Mouse (Mus musculus) cortical plate, adult 2 months (tissue): ENCODE results near the gene Sult1c2.
"Not testable (repeated sequence)": the region's sequence is repeated elsewhere in the genome, so short reads cannot be mapped to it uniquely, and the experiment has no call there.

Experiments used
- CTCF ChIP-seq: fragments of 200-500 bp; IDR thresholded peaks from 2 replicates; pipeline ENCODE4 v1.5.1; 2011; ENCODE audit warnings: mild to moderate bottlenecking, control low read depth, low read length; ENCODE audit not compliant: insufficient read depth; ENCODE audit errors: extremely low read depth
- POLR2A ChIP-seq: fragments of 200-500 bp; IDR thresholded peaks from 2 replicates; pipeline ENCODE4 v1.6.1; 2011; ENCODE audit warnings: mild to moderate bottlenecking, low read length, control low read depth; ENCODE audit not compliant: insufficient read depth; ENCODE audit errors: extremely low read depth

DNA sequence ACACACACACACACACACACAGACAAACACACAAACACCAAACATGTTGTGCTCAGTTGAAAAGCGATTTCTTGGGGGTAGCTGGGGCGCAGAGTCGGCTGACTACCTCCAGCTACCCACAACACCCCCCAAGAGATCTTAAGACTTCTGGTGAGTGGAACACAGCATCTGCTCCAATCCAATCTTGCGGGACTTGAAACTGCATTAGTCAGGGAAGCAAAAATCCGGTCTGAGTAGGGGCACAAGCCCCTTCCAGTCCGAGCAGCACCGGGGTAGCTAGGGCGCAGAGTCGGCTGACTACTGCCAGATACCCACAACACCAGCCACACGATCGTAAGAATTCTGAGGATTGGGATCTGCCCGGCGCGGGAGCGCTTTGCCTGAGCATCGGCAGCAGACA, 42.2 kb downstream of the Sult1c2 start:
- not testable (repeated sequence) for TF ChIP-seq CTCF, POLR2A
